Mouse (Mus musculus) lung, postnatal 0 days (tissue): Measurements from ENCODE around the gene Slc25a33.

Experiments used
- CTCF ChIP-seq: IDR thresholded peaks from 2 replicates; pipeline ENCODE4 v1.5.1; 2016; ENCODE audit warnings: antibody characterized with exemption, mild to moderate bottlenecking
- EP300 ChIP-seq: IDR thresholded peaks from 2 replicates; pipeline ENCODE4 v1.6.1; 2016; ENCODE audit warnings: antibody characterized with exemption, mild to moderate bottlenecking, control low read depth

DNA sequence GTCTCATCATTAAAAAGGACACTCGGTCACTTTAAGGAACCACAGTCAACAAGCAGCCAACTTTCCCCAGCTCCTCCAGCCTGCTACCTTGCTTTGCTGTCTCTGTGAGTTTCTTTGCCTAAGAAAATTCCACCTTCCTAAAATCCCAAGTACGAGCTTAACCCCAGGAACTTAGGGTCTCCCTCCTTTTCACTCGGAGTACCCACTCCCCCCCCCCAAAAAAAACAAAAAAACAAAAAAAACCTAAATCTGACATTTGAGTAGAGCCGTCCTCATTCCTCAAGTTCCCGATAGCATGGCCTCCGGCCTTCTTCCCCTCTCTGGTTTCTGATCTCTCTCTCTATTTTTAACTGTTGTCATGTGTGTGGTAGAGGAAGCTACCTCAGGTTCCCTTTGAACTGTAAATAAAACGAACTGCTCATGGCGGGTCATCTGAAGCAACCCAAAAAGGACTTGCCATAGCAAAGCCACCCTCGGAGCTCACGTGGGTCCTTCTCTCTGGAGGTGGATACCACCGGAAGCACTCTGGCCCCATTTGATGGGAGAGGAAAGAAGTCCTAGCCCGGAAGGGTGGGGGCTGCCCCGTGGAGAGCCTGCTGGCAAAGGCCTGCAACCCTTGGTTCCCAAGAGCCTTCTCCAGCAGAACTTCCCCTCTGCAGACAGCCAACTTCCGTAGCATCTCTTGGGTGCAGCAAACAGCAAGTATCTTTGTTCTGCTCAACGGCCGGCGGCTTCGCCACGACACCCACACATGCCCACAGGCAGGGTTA lies 71.7 kb downstream of the Slc25a33 start, which contains the start of gene Pik3cd:
- TF ChIP-seq CTCF (no peak), EP300 (no peak)
